Mouse (Mus musculus): ENCODE measurements around the gene Psg19. TPM values are rescaled to one million over a fixed set of nuclear protein-coding genes. Genes with fewer than 3 reads are reported as not detected.

Gene Psg19
- total and polyA plus RNA-seq, 2 experiments from 2014 or later: not detected

- ATAC-seq (ENCODE audit: low FRiP score): no peak
Observed at GRCm38 (mm10) chr7:18829545-18829944, 31.2 kb upstream of the Psg19 start.

GRCm38 (mm10) chr7:18828592-18828991, 30.3 kb upstream of the Psg19 start:
- H3K9me3 ChIP-seq (ENCODE audit: low read length): no peaks in the 10 kb centered on the region
- no peak overlapping the region for H3K4me2 ChIP-seq (ENCODE audit: low read depth, low read length, poor library complexity, severe bottlenecking)
- peak; percentile 56 for TF ChIP-seq CTCF (IDR thresholded peaks at IDR 0.05)
- no peak overlapping the region for H3K27ac ChIP-seq (ENCODE audit: low read depth, low read length)
- H3K4me1 ChIP-seq (ENCODE audit: insufficient read depth, low read length): no peaks in the 10 kb centered on the region
- no peak for ATAC-seq (ENCODE audit: low FRiP score)
- no peak overlapping the region for H3K4me3 ChIP-seq (ENCODE audit: low read depth, low read length)
- H3K36me3 ChIP-seq (ENCODE audit: insufficient read depth, low read length): no peaks in the 10 kb centered on the region
- 62% methylated on average over 9 of the region's 9 CpGs for WGBS
- H3K27me3 ChIP-seq (ENCODE audit: insufficient read depth, low read length): no peaks in the 10 kb centered on the region
- peak; percentile 41 for DNase-seq (ENCODE audit: low spot score)
- H3K9ac ChIP-seq (replicated peaks; ENCODE audit: low read length, poor library complexity, severe bottlenecking): no peak overlapping the region

More at GRCm38 (mm10) chr7:18829545-18829944, 31.2 kb upstream of the Psg19 start:
- no peaks in the 10 kb centered on the region for H3K27me3 ChIP-seq (ENCODE audit: insufficient read depth, low read length)
- WGBS: 70% methylated on average over 7 of the region's 7 CpGs
- no peak overlapping the region for H3K9ac ChIP-seq (replicated peaks; ENCODE audit: low read length, poor library complexity, severe bottlenecking)
- H3K9me3 ChIP-seq (ENCODE audit: low read length): no peaks in the 10 kb centered on the region
- no peak for TF ChIP-seq CTCF (IDR thresholded peaks at IDR 0.05)
- no peak overlapping the region for H3K4me3 ChIP-seq (ENCODE audit: low read depth, low read length)
- H3K36me3 ChIP-seq (ENCODE audit: insufficient read depth, low read length): no peaks in the 10 kb centered on the region
- DNase-seq (ENCODE audit: low spot score): no peak
- no peaks in the 10 kb centered on the region for H3K4me1 ChIP-seq (ENCODE audit: insufficient read depth, low read length)
- no peak overlapping the region for H3K27ac ChIP-seq (ENCODE audit: low read depth, low read length)
- H3K4me2 ChIP-seq (ENCODE audit: low read depth, low read length, poor library complexity, severe bottlenecking): no peak overlapping the region

GRCm38 (mm10) chr7:18827792-18828546, 29.6 kb upstream of the Psg19 start:
- no peak overlapping the region for H3K27ac ChIP-seq (ENCODE audit: low read depth, low read length)
- TF ChIP-seq CTCF (IDR thresholded peaks at IDR 0.05): no peak
- no peak overlapping the region for H3K4me2 ChIP-seq (ENCODE audit: low read depth, low read length, poor library complexity, severe bottlenecking)
- H3K36me3 ChIP-seq (ENCODE audit: insufficient read depth, low read length): no peaks in the 10 kb centered on the region
- DNase-seq (ENCODE audit: low spot score) (no peak), ATAC-seq (ENCODE audit: low FRiP score) (no peak)
- no peak overlapping the region for H3K9ac ChIP-seq (replicated peaks; ENCODE audit: low read length, poor library complexity, severe bottlenecking)
- H3K4me3 ChIP-seq (ENCODE audit: low read depth, low read length): no peak overlapping the region
- no peaks in the 10 kb centered on the region for H3K9me3 ChIP-seq (ENCODE audit: low read length)
- H3K27me3 ChIP-seq (ENCODE audit: insufficient read depth, low read length): no peaks in the 10 kb centered on the region
- WGBS: 64% methylated on average over 26 of the region's 26 CpGs
- no peaks in the 10 kb centered on the region for H3K4me1 ChIP-seq (ENCODE audit: insufficient read depth, low read length)

- Histone ChIP-seq H3K4me1 (ENCODE audit: insufficient read depth, low read length) (no peaks in the 10 kb centered on the region), H3K9ac (replicated peaks; ENCODE audit: low read length, poor library complexity, severe bottlenecking) (no peak within 1 kb of the TSS), H3K4me2 (ENCODE audit: low read depth, low read length, poor library complexity, severe bottlenecking) (no peak within 1 kb of the TSS), H3K4me3 (ENCODE audit: low read depth, low read length) (no peak within 1 kb of the TSS), H3K36me3 (ENCODE audit: insufficient read depth, low read length) (no peaks in the 10 kb centered on the region), H3K9me3 (ENCODE audit: low read length) (no peaks in the 10 kb centered on the region), H3K27ac (ENCODE audit: low read depth, low read length) (no peak within 1 kb of the TSS), H3K27me3 (ENCODE audit: insufficient read depth, low read length) (no peaks in the 10 kb centered on the region)
- 80% methylated on average over 3 of the region's 3 CpGs for WGBS
- no peak for TF ChIP-seq CTCF (IDR thresholded peaks at IDR 0.05)
- DNase-seq (ENCODE audit: low spot score) (no peak), ATAC-seq (ENCODE audit: low FRiP score) (no peak)
Observed at GRCm38 (mm10) chr7:18821507-18821906, 23.2 kb upstream of the Psg19 start, which contains the start of gene Psg17. Gene Psg17, minus strand, starts transcription at chr7:18821607.

- H3K4me1 ChIP-seq (ENCODE audit: insufficient read depth, low read length): no peaks in the 10 kb centered on the region
- no peaks in the 10 kb centered on the region for H3K36me3 ChIP-seq (ENCODE audit: insufficient read depth, low read length)
- 82% methylated on average over 9 of the region's 9 CpGs for WGBS
- no peak overlapping the region for H3K9ac ChIP-seq (replicated peaks; ENCODE audit: low read length, poor library complexity, severe bottlenecking)
- DNase-seq (ENCODE audit: low spot score) (no peak), ATAC-seq (ENCODE audit: low FRiP score) (no peak)
- no peak overlapping the region for H3K4me2 ChIP-seq (ENCODE audit: low read depth, low read length, poor library complexity, severe bottlenecking)
- H3K4me3 ChIP-seq (ENCODE audit: low read depth, low read length): no peak overlapping the region
- H3K27ac ChIP-seq (ENCODE audit: low read depth, low read length): no peak overlapping the region
- H3K9me3 ChIP-seq (ENCODE audit: low read length): no peaks in the 10 kb centered on the region
- H3K27me3 ChIP-seq (ENCODE audit: insufficient read depth, low read length): no peaks in the 10 kb centered on the region
- TF ChIP-seq CTCF (IDR thresholded peaks at IDR 0.05): no peak
Observed at GRCm38 (mm10) chr7:18818301-18818700, 20.0 kb upstream of the Psg19 start.

GRCm38 (mm10) chr7:18803526-18803925, 5.2 kb upstream of the Psg19 start:
- Histone ChIP-seq H3K4me2 (ENCODE audit: low read depth, low read length, poor library complexity, severe bottlenecking) (no peak overlapping the region), H3K4me3 (ENCODE audit: low read depth, low read length) (no peak overlapping the region), H3K36me3 (ENCODE audit: insufficient read depth, low read length) (no peaks in the 10 kb centered on the region), H3K9ac (replicated peaks; ENCODE audit: low read length, poor library complexity, severe bottlenecking) (no peak overlapping the region), H3K9me3 (ENCODE audit: low read length) (no peaks in the 10 kb centered on the region), H3K27me3 (ENCODE audit: insufficient read depth, low read length) (no peaks in the 10 kb centered on the region), H3K4me1 (ENCODE audit: insufficient read depth, low read length) (no peaks in the 10 kb centered on the region), H3K27ac (ENCODE audit: low read depth, low read length) (no peak overlapping the region)
- ATAC-seq (ENCODE audit: low FRiP score) (no peak), DNase-seq (ENCODE audit: low spot score) (no peak)
- TF ChIP-seq CTCF (IDR thresholded peaks at IDR 0.05): no peak
